Mouse (Mus musculus) naive thymus-derived CD4-positive, alpha-beta T cell, adult 2 months (primary cell): ENCODE data around the gene Cdhr3.

Source experiments
- DNase-seq: peaks from one replicate; pipeline ENCODE4 v3.0.0-alpha.2; 2011; ENCODE audit warnings: low read depth

Gene Cdhr3

DNA sequence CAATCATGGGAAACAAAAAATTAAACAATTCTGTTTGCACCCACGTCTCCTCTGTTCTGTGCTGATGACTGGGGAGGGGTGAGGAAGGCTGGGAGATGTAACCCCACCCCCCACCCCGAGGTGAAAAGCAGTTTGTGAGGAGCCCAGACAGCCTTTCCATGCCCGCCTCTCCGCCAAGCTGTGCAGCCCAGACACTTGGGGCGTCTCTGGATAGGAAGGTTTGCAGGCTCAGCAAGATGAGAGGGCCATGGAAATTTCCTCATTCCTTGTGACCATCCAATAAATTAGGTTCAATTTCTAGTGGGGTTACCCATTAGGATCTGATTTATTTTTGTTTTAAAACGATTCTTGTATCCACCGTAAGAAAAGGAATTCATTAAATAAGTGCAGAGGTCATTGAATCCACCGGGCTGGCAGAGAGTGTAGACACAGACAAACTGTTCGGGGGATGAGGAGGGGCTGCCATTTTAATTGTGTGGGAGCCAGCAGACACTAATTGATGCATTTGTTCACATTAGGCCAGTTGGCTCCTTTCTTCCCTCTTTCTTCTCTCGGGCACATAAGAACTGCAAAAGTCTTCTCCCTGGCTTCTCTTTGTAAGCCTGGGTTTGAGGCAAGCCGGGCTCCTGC is 57.5 kb downstream of the Cdhr3 start:
- DNase-seq, result no peak

- DNase-seq, result peak; percentile 65
These were observed 58.2 kb downstream of the Cdhr3 start for GRCm38 (mm10) chr12:33034343-33035088.

GRCm38 (mm10) chr12:33033221-33033620 is 59.5 kb downstream of the Cdhr3 start:
- no peak for DNase-seq

GRCm38 (mm10) chr12:33030589-33030988 is 62.1 kb downstream of the Cdhr3 start:
- DNase-seq, result no peak

DNA sequence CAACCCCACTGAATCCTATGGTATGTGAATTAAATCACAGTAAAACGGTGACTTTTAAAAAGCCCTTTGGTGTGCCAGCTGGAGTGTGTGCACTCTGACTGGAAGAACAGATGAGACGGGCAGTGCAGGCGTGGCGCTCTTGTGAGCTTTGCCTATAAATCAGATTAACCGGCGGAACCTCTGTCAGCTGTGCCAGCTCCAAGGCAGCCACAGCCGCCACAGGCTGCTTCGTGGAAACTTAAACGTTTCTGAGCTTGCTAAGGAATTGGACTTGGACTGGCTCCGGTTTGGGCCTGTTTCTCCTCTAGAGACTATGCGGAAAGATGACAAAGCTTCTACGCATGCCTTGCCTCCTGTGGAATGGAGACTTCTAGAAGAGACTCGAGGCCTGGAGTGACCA is 62.6 kb downstream of the Cdhr3 start:
- no peak for DNase-seq

DNA sequence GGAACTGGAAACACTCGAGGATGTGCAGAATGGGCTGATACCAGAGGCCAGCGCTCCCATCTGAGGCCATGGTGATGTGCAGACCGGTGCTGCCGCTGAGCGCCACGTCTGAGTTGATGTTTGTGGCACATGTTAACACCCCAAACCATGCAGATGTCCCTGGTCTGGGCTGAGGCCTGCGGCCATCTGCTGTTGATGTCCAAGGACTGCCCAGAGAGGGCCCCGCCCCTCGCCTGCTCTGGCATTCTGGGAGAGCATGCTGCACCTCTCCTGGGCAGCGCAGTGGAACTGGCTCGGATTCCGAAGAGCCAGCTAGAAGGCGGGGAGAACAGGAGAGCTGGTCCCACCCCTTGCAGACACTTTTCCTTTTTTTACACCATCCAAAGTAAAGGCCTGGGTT is 64.0 kb downstream of the Cdhr3 start:
- DNase-seq, result no peak

GRCm38 (mm10) chr12:33028109-33028691 is 64.5 kb downstream of the Cdhr3 start:
- DNase-seq, result no peak

DNA sequence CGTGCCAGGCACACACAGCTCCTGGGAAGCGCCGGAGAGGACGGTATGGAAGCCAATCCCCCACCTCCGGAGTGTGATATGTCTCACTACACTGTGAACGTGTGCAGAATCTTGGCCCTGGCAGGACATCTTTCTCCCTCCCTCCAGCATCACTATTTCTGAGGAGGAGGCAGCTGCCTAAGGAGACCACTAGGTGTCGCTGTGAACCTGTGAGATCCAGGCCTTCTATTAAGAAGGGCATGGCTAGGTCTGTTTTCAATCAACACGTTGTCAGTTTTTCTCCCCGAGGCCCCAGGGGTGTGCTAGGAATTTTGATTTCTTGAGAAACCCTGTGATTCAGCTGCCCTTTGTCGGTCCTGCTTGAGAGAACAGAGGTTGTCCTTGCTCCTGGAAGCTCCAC is 65.6 kb downstream of the Cdhr3 start:
- peak; percentile 92 for DNase-seq

GRCm38 (mm10) chr12:33024524-33024923 is 68.2 kb downstream of the Cdhr3 start:
- no peak for DNase-seq

GRCm38 (mm10) chr12:33021751-33022150 is 70.9 kb downstream of the Cdhr3 start:
- no peak for DNase-seq

GRCm38 (mm10) chr12:33021140-33021539 is 71.5 kb downstream of the Cdhr3 start:
- no peak for DNase-seq

- no peak for DNase-seq
These were observed 72.7 kb downstream of the Cdhr3 start for GRCm38 (mm10) chr12:33020011-33020410.

- no peak for DNase-seq
These were observed 74.1 kb downstream of the Cdhr3 start for GRCm38 (mm10) chr12:33018601-33019000.

DNA sequence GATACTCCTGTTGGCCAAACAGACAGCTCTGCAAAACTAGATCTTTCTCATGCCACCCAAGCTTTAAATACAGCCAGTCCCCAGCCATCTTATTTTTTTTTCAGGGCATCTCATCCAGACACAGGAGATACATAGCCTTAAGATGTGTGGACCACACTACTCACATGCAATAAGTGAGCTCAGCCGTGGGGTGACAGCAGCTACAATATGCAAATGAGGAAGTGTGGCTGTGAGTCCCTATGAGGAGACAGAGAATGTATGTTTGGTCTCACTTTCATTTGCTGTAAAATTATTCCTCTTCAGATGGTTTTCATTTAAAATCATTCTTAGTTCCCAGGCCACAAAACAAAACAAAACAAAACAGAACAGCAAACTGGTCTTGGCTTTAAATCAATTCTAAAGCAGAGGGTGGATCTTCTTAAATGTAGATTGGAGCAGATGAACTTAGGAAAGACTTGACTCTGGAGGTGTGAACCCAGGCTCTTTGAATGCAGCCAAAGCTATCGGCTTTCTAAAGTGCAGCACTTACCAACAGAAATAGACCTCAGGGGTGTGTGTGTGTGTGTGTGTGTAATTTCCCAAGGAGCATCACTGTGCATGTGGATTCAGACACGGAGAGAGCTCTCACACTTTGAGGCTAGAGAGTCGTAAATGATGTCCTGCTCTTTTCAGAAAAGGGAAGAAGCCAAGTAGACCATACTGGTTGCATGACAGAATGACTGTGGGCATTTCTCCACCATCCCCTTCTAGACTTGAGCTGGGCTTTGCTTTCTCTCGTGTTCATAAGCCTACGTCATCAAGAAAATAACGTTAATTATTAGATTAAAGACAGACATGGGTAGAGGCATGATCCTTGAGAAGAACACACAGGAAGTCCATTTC is 75.6 kb downstream of the Cdhr3 start:
- DNase-seq, result no peak

GRCm38 (mm10) chr12:33015103-33015502 is 77.6 kb downstream of the Cdhr3 start:
- DNase-seq, result no peak

DNA sequence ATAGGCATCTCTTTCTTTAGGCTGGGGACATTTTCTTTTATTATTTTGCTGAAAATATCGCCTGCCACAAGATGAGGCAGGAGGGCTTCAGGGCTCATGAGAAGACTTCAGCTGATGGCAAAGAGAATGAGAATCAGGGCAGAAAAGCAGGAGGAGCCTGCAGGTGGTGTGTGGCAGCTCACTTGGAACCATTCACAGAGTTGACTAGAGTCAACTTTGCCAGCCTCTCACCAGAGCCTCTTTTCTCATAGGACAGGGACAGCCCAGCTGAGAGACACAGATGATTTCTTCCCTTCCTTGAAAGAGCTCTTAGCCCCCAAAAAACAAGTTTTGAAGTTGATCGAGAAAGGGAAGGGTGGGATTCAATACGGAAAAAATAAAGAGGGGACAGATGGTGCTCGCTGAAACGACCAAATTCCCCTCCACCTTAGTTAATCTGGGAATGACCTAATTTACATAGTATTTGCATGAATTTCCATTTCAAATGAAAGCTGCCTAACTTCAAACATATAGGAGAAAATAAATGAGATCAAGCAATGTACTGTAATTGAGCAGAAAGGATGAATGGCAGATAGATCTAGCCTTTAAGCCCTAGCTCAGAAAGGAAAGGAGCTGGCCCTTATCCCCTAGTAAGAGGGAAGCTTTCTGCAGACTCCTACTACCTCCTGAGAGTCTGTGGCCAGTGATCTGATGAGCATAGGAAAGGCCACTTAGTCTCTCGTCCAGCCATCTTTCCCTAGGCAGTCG is 78.5 kb downstream of the Cdhr3 start:
- no peak for DNase-seq

DNA sequence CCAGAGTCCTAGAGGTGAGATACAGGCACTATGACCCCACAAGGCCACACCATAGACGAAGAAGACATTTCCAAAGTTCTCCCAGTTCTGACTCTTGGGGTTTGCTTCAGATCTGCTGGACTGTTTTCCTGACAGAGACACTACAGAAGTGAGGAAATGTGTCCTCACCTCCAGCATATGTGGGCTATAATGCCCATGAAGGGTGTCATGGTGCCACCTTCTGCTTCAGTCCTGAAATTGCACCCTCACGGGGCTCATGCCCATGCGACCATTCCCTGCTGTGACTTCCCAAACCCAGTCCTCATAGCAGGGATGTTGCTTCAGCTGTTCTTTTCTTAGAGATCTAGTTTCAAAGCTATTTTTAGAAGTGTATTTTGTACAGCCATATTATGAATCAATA is 82.6 kb downstream of the Cdhr3 start:
- peak; percentile 84 for DNase-seq

GRCm38 (mm10) chr12:33009206-33009966 is 83.3 kb downstream of the Cdhr3 start:
- no peak for DNase-seq

- no peak for DNase-seq
These were observed 84.2 kb downstream of the Cdhr3 start for GRCm38 (mm10) chr12:33008305-33009110.

DNA sequence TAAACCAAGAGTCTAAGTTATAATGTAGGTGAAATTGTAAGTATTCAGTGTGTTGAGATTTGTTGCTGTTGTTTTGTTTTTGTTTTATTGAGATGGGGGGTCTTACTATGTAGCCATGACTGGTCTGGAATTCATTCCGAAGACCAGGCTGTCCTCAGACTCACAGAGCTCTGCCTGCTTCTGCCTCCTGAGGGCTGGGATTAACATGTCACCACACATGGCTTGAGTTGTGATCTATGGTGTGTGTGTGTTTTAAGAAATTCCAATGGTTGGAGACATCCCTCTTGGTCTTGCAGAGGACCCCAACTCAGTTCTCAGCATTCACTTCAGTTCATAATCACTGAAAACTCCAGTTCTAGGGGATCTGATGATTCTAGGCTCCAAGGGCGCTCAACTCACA is 85.5 kb downstream of the Cdhr3 start:
- DNase-seq, result no peak
